Mouse (Mus musculus) left cerebral cortex, adult 9 months (tissue): ENCODE results near the gene Mtnr1b.
A peak's percentile ranks its signal among the peaks of the same experiment; 100 is the strongest.

Experiments used
- DNase-seq, 2 experiments: peaks; one replicate each; pipeline ENCODE4 v3.0.0; 2022; ENCODE audit warnings: low spot score in 2 of 2

Mtnr1b gene

DNA sequence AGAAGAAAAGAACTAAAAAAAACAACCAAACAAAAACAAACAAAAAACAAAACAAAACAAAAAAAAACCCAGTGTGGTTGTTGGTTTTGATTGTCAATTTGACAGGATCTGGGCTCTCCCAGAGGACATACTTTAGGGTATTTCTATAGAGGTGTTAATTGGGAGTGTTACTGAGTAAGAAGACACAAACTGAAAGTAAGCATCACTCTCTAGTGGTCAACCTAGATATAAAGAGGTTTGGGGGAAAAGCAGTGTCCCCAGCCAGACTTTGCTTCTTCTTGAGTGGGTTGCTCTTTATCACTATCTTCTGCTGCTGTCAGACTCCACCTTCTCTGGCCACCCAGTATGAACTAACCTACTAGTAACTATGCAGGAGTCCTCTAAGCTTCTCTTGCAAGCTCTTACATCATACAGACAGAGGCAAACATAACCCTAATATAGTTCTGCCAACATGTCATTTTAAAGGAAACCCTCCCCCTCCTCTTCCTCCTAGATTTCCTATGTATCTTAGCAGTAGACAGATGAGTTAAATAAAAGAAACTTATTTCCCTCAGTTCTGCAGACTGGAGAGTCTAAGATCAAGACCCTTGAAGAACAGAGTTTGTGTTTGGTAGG, 71.8 kb downstream of the Mtnr1b start:
- DNase-seq, result no peak

DNA sequence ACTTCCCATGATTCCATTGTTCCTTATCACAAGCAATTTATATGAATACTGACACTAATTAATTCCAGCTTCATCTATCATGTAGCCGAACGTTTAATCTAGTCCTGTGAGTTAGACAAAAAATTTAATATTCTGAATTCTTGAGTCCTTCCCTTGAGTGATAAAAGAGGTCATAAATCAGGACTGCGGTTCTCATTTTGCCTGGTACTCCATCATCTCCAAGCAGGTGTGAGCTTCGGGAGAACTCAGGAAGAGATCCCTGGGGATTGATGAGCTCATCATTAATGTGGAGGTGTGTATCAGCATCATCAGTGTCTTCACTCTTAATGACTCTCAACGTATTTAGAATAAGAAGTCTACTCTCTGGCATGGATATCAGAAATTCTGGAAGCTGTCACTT, 74.0 kb downstream of the Mtnr1b start:
- DNase-seq, result no peak

DNA sequence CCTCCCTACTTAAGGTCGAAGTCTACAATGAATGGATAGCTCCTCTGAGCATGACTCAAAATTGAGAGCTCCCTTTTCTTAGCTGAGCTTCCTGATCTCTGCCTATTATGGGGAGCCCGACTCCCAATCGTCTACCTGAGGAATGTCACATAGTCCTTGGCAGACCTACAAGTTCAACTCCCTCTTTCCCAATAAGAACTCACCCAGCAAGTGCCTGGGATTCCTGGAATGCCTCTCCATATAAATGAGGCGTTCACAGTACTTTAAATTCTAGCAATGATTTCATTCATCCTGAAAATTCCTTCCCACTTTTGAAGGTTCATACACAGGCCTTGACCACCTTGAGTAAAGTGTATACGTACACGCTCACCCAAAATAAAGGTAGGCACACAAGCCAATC, 79.9 kb downstream of the Mtnr1b start:
- no peak for DNase-seq

DNA sequence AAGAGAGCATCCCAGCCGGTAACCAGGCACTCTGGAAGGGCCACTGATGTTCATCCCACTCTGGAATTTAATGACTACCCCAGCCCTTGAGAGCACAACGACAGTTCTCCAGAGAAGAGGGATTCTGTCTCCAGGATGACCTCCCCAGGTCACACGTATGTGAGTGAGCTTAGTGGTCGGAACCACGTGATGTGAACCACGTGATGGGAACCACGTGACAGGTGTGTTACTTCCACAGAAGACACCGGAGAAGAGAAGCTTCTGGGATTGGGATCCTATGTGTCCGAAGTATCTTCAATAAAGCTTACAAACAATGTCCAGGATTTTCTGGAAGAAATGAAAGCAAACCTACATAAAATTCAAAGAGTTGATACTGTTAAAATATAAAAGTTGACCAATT, 82.3 kb downstream of the Mtnr1b start:
- no peak for DNase-seq

DNA sequence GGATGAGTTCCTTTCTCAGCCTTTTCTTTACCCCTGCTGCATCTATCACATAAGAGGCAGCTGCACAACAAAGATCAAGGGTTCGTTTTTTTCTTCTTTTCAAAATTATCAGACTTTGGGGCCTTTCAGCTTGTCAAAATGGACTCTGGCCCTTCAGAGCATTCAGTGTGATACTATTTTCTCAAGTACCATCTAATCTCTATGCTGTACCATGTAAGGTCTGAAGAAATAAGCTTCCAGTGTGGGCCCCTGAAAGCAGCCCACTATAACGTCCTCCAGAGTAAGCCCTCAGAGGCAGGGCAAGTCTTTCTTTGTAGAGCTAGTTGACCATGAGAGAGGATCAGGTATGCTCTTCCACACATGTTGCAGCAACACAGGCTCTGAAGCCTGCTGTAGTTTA, 87.7 kb downstream of the Mtnr1b start:
- no peak for DNase-seq

DNA sequence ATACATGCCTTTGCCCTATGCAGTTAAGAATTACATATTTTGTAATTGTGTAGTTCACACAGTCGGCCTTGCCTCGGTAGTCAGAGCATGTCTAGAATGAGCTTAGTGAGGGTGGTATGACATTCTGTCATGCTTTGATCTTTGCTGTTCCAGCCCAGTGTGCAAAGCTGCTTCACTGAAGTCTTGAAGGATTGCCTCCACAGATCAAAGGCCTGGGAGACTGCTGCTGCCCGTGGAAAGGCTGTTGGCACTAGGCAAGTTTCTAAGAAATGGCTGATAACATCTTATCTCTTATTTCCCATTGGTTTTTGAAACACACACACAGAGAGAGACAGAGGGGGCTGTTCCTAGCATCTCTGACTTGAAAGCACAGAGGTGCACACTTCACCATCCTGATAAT, 88.2 kb downstream of the Mtnr1b start:
- no peak for DNase-seq

DNA sequence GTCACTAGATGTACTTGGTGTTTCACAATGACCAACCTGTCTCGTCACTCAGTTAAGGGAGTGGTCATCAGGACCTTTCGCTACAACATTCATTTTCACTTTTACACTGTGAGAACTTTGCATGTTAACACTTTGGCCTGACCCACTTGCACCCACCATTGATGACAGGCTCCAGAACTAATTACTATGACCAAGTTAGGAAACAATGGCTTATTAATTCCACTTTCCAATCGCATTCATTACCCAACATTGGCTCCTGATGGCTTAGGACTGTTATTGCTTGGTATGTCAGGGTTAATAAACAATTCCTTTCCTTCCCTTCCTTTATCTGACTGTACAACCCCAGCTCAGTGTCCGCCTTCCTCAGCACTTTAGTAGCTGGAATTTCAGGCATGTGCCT, 92.4 kb downstream of the Mtnr1b start:
- DNase-seq, result no peak

DNA sequence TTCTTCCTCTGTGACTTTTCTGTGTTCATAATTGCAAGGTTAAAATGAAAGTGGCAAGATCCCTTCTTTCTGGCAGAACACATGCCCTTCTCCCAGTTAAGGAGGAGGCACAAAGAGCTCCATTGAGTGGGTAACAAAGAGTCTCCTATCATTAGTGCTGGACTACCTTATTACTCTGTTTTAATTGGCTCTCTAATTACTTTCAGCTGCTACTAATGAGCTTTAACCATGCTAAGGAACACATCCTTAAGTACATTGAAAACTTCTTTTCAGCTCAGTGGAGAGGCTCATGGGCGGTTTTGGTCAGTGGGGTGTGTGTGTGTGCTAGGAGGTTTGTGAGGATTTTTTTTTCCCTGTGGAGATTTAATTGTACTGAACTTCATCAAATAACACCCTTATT, 99.4 kb downstream of the Mtnr1b start:
- DNase-seq, result peak; percentile 6 to 62
